Mouse (Mus musculus) E14TG2a.4 (cell line): ENCODE measurements around the gene Acsbg2.

Source experiments
- H3K27me3 ChIP-seq: 2 replicates; pipeline ENCODE4 v1.6.1; 2014; ENCODE audit warnings: low read length, control low read depth; ENCODE audit not compliant: insufficient read depth
- H3K36me3 ChIP-seq: 2 replicates; pipeline ENCODE4 v1.6.1; 2014; ENCODE audit warnings: low read length, control low read depth; ENCODE audit not compliant: insufficient read depth
- H3K4me1 ChIP-seq: replicated peaks from 2 replicates; pipeline ENCODE4 v1.6.1; 2014; ENCODE audit warnings: low read depth, low read length, control low read depth
- H3K4me3 ChIP-seq: replicated peaks from 2 replicates; pipeline ENCODE4 v1.5.1; 2014; ENCODE audit warnings: mild to moderate bottlenecking, low read length
- H3K9me3 ChIP-seq: 2 replicates; pipeline ENCODE4 v1.6.1; 2014; ENCODE audit warnings: low read length, control low read depth
- CTCF ChIP-seq: conservative IDR thresholded peaks from 2 replicates; pipeline ENCODE4 v1.5.1; 2014; ENCODE audit warnings: low read length
- NANOG ChIP-seq: IDR thresholded peaks from 2 replicates; pipeline ENCODE4 v1.6.1; 2014; ENCODE audit warnings: borderline replicate concordance, low read length, mixed read lengths
- POU5F1 ChIP-seq: IDR thresholded peaks from 2 replicates; pipeline ENCODE4 v1.6.1; 2014; ENCODE audit warnings: low read length, borderline replicate concordance

Gene Acsbg2

GRCm38 (mm10) chr17:56902698-56903097, 28.5 kb upstream of the Acsbg2 start:
- Histone ChIP-seq H3K36me3 (peaks cover 97% of the 10 kb centered on the region), H3K9me3 (no peaks in the 10 kb centered on the region), H3K4me3 (no peak overlapping the region), H3K27me3 (no peaks in the 10 kb centered on the region), H3K4me1 (peaks cover 65% of the 10 kb centered on the region)
- TF ChIP-seq NANOG (no peak), POU5F1 (no peak), CTCF (no peak)

GRCm38 (mm10) chr17:56897630-56898195, 23.5 kb upstream of the Acsbg2 start:
- peak; percentile 83 for TF ChIP-seq CTCF
- TF ChIP-seq NANOG: no peak
- peaks cover 100% of the 10 kb centered on the region for H3K36me3 ChIP-seq
- H3K27me3 ChIP-seq: no peaks in the 10 kb centered on the region
- peaks cover 44% of the 10 kb centered on the region for H3K4me1 ChIP-seq
- H3K4me3 ChIP-seq: no peak overlapping the region
- no peaks in the 10 kb centered on the region for H3K9me3 ChIP-seq

- Histone ChIP-seq H3K4me1 (peaks cover 39% of the 10 kb centered on the region), H3K36me3 (peaks cover 100% of the 10 kb centered on the region), H3K4me3 (no peak overlapping the region), H3K9me3 (no peaks in the 10 kb centered on the region), H3K27me3 (no peaks in the 10 kb centered on the region)
- TF ChIP-seq POU5F1 (no peak), NANOG (no peak), CTCF (no peak)
These were observed 22.4 kb upstream of the Acsbg2 start for GRCm38 (mm10) chr17:56896513-56897129.

- Histone ChIP-seq H3K36me3 (peaks cover 98% of the 10 kb centered on the region), H3K9me3 (no peaks in the 10 kb centered on the region), H3K27me3 (no peaks in the 10 kb centered on the region), H3K4me1 (peaks cover 39% of the 10 kb centered on the region), H3K4me3 (no peak overlapping the region)
- TF ChIP-seq CTCF: no peak
- TF ChIP-seq POU5F1: no peak
- TF ChIP-seq NANOG: no peak
These were observed 21.2 kb upstream of the Acsbg2 start for GRCm38 (mm10) chr17:56895368-56895918.

- peaks cover 41% of the 10 kb centered on the region for H3K4me1 ChIP-seq
- no peaks in the 10 kb centered on the region for H3K27me3 ChIP-seq
- H3K9me3 ChIP-seq: peaks cover 24% of the 10 kb centered on the region
- H3K4me3 ChIP-seq: no peak overlapping the region
- no peak for TF ChIP-seq POU5F1
- H3K36me3 ChIP-seq: peaks cover 94% of the 10 kb centered on the region
These were observed 15.8 kb upstream of the Acsbg2 start for GRCm38 (mm10) chr17:56890018-56890417.

GRCm38 (mm10) chr17:56888050-56888449, 13.8 kb upstream of the Acsbg2 start:
- no peak for TF ChIP-seq NANOG
- no peak for TF ChIP-seq POU5F1
- peak; percentile 68 for TF ChIP-seq CTCF
- Histone ChIP-seq H3K36me3 (peaks cover 83% of the 10 kb centered on the region), H3K4me3 (no peak overlapping the region), H3K27me3 (no peaks in the 10 kb centered on the region), H3K9me3 (peaks cover 24% of the 10 kb centered on the region), H3K4me1 (peaks cover 49% of the 10 kb centered on the region)

GRCm38 (mm10) chr17:56884809-56885208, 10.6 kb upstream of the Acsbg2 start:
- Histone ChIP-seq H3K4me1 (peaks cover 75% of the 10 kb centered on the region), H3K9me3 (peaks cover 24% of the 10 kb centered on the region), H3K27me3 (no peaks in the 10 kb centered on the region), H3K36me3 (peaks cover 84% of the 10 kb centered on the region), H3K4me3 (peak overlapping the region; percentile 74)
- TF ChIP-seq POU5F1 (no peak), NANOG (peak; percentile 63), CTCF (no peak)

GRCm38 (mm10) chr17:56884331-56884730, 10.1 kb upstream of the Acsbg2 start:
- Histone ChIP-seq H3K27me3 (no peaks in the 10 kb centered on the region), H3K4me3 (peak overlapping the region; percentile 74), H3K9me3 (peaks cover 24% of the 10 kb centered on the region), H3K4me1 (peaks cover 77% of the 10 kb centered on the region), H3K36me3 (peaks cover 79% of the 10 kb centered on the region)
- TF ChIP-seq CTCF (no peak), POU5F1 (no peak)

GRCm38 (mm10) chr17:56883612-56884011, 9.4 kb upstream of the Acsbg2 start:
- TF ChIP-seq POU5F1 (no peak), CTCF (no peak), NANOG (no peak)
- Histone ChIP-seq H3K27me3 (no peaks in the 10 kb centered on the region), H3K36me3 (peaks cover 72% of the 10 kb centered on the region), H3K4me1 (peaks cover 78% of the 10 kb centered on the region), H3K4me3 (peak overlapping the region; percentile 74), H3K9me3 (peaks cover 24% of the 10 kb centered on the region)
